Mouse (Mus musculus): ENCODE data around the gene Mul1. TPM values are rescaled to one million over a fixed set of nuclear protein-coding genes. Genes with fewer than 3 reads are reported as not detected.
"Not testable (repeated sequence)": the region's sequence is repeated elsewhere in the genome, so short reads cannot be mapped to it uniquely, and the experiment has no call there.

Mul1 gene
- polyA plus RNA-seq, 1 experiment from 2014 or later = 25.7 TPM

DNA sequence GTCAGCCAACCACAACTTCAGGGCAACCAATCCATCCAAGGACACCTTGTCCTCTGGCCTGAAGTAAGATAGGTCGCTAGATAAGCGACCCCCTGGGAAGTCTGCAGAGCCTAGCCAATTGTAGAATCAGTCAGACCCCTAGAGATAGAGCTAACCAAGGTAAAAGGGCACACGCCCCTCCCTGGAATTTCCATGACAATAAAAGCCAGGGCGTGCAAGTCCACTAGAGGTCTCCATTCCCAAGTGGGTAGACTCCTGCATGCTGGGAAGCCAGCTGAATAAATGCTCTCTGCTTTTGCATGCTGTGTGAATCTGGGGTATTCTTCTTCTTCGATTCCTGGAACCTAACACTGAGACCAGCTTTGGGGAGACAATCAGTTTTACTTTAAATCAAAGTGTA lies 18.1 kb upstream of the Mul1 start:
- WGBS = 60% methylated on average over 5 of the region's 5 CpGs
- no peaks in the 10 kb centered on the region for H3K9me3 ChIP-seq
- ATAC-seq = no peak
- no peaks in the 10 kb centered on the region for H3K36me3 ChIP-seq
- no peak overlapping the region for H3K9ac ChIP-seq
- H3K4me3 ChIP-seq (replicated peaks) = no peak overlapping the region
- H3K27ac ChIP-seq = no peak overlapping the region
- no peak overlapping the region for H3K4me2 ChIP-seq (replicated peaks)
- H3K4me1 ChIP-seq (replicated peaks) = 0 out of 2 replicates have a peak, but pooled peaks cover 3% of the 10 kb centered on the region
- peaks cover 6% of the 10 kb centered on the region; the same call in 1 of the 2 replicates for H3K27me3 ChIP-seq (replicated peaks)

DNA sequence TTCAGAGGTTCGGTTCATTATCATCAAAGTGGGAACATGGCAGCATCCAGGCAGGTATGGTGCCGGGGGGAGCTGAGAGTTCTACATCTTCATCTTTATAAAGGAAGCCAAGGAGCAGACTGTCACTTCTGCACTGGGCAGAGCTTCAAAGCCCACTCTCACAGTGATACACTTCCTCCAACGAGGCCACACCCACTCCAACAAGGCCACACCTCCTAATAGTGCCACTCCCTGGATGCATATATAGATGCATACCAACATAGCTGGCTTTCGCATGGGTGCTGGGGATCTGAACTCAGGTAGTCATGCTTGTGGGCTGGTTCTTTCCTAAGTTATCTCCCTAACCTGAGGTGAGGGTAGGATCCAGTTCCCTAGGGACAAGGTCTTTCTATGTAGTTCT lies 16.6 kb upstream of the Mul1 start:
- H3K4me3 ChIP-seq (replicated peaks) = no peak overlapping the region
- H3K27ac ChIP-seq = no peak overlapping the region
- H3K36me3 ChIP-seq = no peaks in the 10 kb centered on the region
- no peak overlapping the region for H3K4me2 ChIP-seq (replicated peaks)
- peaks cover 6% of the 10 kb centered on the region; the same call in 1 of the 2 replicates for H3K27me3 ChIP-seq (replicated peaks)
- no peaks in the 10 kb centered on the region for H3K9me3 ChIP-seq
- no peak for ATAC-seq
- H3K4me1 ChIP-seq (replicated peaks) = 0 out of 2 replicates have a peak, but pooled peaks cover 3% of the 10 kb centered on the region
- H3K9ac ChIP-seq = no peak overlapping the region
- WGBS = 85% methylated on average over 4 of the region's 4 CpGs

DNA sequence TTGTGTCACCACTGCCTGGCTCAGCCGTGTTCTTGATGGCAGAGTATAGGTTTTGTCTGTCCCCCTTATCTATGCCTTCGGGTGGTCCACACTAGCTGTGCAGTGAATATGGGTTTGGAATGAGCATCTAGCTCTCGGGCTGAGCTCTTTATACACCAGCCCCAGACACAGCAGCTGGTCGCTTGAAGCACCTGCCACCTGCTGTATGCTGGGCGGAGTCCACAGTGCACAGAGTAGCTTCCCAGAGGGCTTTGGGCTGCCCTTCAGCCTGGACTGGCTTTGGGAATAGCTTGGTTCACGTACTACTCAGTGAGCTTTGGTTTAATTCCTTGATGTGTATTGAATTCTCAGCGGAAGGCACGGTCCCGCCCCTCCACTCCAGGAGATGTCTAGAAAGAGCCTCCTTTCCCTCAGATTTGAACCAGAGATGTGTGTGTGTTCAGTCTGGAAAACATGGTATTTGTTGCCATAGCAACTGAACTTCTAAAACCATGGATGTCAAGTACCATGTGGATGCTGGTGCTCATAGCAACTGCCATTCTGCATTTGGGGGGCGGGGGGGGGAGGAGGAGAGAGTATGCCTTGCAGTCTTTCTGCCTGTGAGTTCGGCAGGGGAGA lies 16.0 kb upstream of the Mul1 start:
- peaks cover 6% of the 10 kb centered on the region; the same call in 1 of the 2 replicates for H3K27me3 ChIP-seq (replicated peaks)
- no peak overlapping the region for H3K27ac ChIP-seq
- 0 out of 2 replicates have a peak, but pooled peaks cover 3% of the 10 kb centered on the region for H3K4me1 ChIP-seq (replicated peaks)
- peak; percentile 68 for ATAC-seq
- H3K4me2 ChIP-seq (replicated peaks) = no peak overlapping the region
- H3K9ac ChIP-seq = no peak overlapping the region
- H3K9me3 ChIP-seq = no peaks in the 10 kb centered on the region
- H3K4me3 ChIP-seq (replicated peaks) = no peak overlapping the region
- H3K36me3 ChIP-seq = no peaks in the 10 kb centered on the region
- 58% methylated on average over 11 of the region's 11 CpGs for WGBS

DNA sequence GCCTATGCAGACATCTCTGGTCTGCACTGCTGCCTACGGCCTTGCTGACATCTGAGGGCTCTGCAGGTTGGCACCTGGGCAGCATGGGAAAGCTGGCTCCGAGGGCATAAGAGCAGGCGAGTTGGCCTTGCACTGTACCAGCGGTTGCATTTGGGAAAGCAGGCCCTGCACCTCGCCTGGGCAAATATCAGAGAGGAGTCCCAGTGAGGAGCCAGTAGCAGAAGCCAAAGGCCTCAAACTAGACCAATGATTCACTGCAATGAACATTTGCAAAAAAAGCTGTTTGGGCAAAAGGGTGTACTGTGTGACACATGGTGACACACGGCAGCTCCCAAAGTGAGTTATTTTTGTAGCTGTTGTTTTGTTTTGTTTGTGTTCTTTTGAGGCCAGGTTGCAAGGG lies 9.4 kb upstream of the Mul1 start:
- Histone ChIP-seq H3K4me1 (replicated peaks) (no peaks in the 10 kb centered on the region; the same call in 1 of the 2 replicates), H3K9ac (no peak overlapping the region), H3K27ac (no peak overlapping the region), H3K4me2 (replicated peaks) (no peak overlapping the region), H3K4me3 (replicated peaks) (no peak overlapping the region), H3K27me3 (replicated peaks) (no peaks in the 10 kb centered on the region), H3K36me3 (no peaks in the 10 kb centered on the region), H3K9me3 (no peaks in the 10 kb centered on the region)
- WGBS = 80% methylated on average over 6 of the region's 6 CpGs
- ATAC-seq = no peak

DNA sequence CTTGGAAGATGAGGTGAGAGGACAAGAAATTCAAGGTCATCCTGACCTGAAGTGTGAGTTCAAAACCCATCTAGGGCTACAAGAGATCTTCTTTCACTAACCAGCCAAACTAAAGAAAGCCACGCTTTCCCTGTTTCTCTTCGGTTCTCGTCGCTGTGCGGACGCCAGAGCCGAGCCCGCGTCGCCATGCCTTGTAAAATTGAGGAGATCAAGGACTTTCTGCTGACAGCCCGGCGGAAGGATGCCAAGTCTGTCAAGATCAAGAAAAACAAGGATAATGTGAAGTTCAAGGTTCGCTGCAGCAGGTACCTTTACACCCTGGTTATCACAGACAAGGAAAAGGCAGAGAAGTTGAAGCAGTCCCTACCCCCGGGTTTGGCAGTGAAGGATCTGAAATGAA lies 8.9 kb upstream of the Mul1 start:
- H3K27me3 ChIP-seq (replicated peaks); ATAC-seq: not testable (repeated sequence)
- WGBS = 89% methylated on average over 14 of the region's 14 CpGs

DNA sequence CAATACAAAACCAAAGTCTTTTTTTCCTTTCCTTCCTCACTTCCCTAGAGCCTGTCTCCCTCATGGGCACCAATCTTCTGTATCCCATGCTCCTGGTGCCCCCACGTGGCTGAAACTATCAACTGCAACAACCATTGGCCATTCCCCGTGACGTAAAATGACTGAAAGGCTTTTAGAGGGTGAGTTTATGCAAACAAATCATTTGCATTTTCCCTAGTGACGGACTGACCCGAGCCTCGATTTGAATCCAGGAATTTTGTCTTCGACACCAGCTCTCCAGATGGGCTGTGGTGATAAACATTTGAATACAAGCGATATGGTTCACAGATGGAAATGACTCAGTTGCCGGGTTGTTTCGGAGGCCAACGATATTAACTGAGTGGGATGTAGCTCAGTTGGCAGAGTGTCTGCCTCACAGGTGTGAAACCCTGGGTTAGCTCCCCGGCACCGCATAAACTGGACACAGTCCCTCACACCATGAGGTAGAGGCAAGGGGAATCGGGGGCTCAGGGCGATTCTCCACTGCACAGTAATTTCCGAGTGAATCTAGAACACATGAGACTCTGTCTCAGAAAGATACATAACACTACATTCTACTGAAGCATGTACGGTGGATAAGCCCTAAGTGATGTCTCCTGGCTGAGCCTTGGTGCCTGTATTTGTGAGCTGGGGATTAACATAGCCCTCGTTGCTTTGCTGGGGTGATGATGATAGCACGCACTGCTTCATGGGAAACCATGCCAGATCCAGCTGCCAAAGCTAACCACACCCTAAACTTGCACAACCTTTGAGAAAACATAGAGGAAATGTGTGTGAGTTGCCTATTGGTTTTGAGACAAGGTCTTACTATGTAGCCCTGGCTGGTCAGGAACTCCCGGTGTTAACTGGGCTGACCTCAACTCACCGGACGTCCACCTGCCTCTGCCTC lies 7.4 kb upstream of the Mul1 start:
- no peaks in the 10 kb centered on the region for H3K9me3 ChIP-seq
- ATAC-seq = peak; percentile 49; the same call in 1 of the 2 replicates
- H3K4me2 ChIP-seq (replicated peaks) = 0 out of 2 replicates have a peak overlapping the region, but pooled peaks have one; percentile 4
- H3K4me3 ChIP-seq (replicated peaks) = no peak overlapping the region
- no peaks in the 10 kb centered on the region for H3K36me3 ChIP-seq
- H3K27ac ChIP-seq = no peak overlapping the region
- H3K27me3 ChIP-seq (replicated peaks) = no peaks in the 10 kb centered on the region
- no peaks in the 10 kb centered on the region; the same call in 1 of the 2 replicates for H3K4me1 ChIP-seq (replicated peaks)
- 37% methylated on average over 22 of the region's 22 CpGs for WGBS
- no peak overlapping the region for H3K9ac ChIP-seq

More for the DNA sequence above, 8.9 kb upstream of the Mul1 start:
- not testable (repeated sequence) for H3K27ac ChIP-seq; H3K9me3 ChIP-seq; H3K4me1 ChIP-seq (replicated peaks); H3K9ac ChIP-seq; H3K36me3 ChIP-seq; H3K4me3 ChIP-seq (replicated peaks); H3K4me2 ChIP-seq (replicated peaks)

DNA sequence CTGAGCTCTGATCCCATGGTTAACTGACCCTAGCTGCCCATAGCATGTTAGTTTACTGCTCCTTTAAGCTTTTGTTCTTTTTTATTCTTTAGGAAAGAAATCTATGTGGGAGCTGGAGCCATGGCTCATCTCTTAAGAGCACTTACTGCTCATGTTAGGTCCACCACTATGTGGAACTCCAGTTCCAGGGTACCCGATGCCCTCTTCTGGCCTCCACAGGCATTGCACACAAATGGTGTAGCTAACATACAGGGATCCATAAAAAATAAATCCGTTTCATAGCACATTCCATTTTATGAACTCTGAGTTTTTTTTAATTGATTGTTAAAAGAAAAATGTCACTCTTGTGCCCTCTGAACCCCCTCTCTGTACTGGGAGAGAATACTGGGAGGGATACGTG lies 4.7 kb upstream of the Mul1 start:
- no peaks in the 10 kb centered on the region for H3K27me3 ChIP-seq (replicated peaks)
- H3K4me3 ChIP-seq (replicated peaks) = no peak overlapping the region
- H3K9me3 ChIP-seq = no peaks in the 10 kb centered on the region
- H3K4me2 ChIP-seq (replicated peaks) = no peak overlapping the region
- WGBS = 47% methylated on average over 3 of the region's 3 CpGs
- no peak overlapping the region for H3K27ac ChIP-seq
- ATAC-seq = no peak
- no peak overlapping the region for H3K9ac ChIP-seq
- H3K4me1 ChIP-seq (replicated peaks) = no peaks in the 10 kb centered on the region; the same call in 1 of the 2 replicates
- H3K36me3 ChIP-seq = no peaks in the 10 kb centered on the region

DNA sequence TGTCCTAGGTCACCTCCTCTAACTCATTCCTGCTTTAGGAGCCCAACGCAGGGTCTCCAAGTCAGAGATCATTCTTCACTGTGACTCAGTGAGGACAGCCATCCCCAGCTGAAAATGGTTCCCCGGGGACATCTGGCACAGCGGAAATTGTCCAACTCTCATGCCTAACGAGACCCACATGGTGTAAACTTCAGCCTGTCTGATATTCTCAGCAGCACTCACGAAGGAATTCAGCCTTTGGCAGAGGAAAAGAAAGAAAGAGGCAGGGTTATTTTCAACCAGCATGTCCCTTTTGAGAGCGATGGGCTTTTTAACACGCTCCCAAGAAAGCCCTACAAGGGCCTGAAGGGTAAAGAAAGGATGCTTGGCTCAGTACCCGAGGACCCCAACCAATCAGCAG lies 3.1 kb upstream of the Mul1 start:
- no peaks in the 10 kb centered on the region for H3K27me3 ChIP-seq (replicated peaks)
- WGBS = 55% methylated on average over 8 of the region's 8 CpGs
- no peak overlapping the region for H3K27ac ChIP-seq
- H3K9me3 ChIP-seq = no peaks in the 10 kb centered on the region
- H3K9ac ChIP-seq = no peak overlapping the region
- peaks cover 8% of the 10 kb centered on the region; the same call in 1 of the 2 replicates for H3K4me1 ChIP-seq (replicated peaks)
- no peaks in the 10 kb centered on the region for H3K36me3 ChIP-seq
- no peak overlapping the region for H3K4me3 ChIP-seq (replicated peaks)
- H3K4me2 ChIP-seq (replicated peaks) = no peak overlapping the region
- no peak for ATAC-seq

DNA sequence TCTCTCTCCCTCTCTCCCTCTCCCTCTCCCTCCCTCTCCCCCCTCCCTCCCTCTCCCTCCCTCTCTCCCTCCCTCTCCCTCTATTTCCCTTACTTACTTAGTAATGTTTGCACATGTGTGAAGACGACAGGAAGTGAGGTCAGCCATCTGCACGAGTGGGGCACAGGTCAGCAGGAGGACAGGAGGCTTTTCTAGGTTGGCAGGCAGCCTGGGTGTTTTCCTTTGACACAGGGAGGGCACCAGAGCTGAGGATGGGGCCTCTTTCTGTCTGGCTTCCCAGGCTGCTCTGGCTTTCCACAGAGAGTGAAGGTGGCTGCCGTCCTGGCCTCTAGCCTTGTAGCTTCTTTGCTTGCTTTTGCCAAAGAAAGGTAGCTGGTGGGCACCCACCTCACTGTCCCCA lies 5.6 kb downstream of the Mul1 start:
- peaks cover 33% of the 10 kb centered on the region for H3K36me3 ChIP-seq

DNA sequence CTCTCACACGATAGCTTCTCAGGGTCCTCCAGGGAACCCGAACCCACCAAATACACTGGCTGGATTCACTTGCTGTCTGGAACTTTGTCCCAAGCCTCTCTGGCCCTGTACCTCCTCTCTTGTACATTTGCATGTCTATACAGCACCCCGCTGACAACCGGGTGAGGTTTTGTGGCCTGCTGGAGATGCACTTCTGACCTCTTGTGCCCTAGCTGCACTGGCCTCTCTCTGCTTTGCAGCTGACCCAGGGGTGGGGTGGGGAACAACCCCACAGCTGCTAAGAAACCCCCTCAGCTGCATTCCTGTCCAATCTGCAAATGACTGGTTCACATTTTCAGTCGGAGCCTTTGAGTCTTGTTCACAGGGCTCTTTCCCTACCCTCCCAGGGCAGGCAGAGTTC lies 10.5 kb downstream of the Mul1 start:
- 28% methylated on average over 5 of the region's 5 CpGs for WGBS
- no peak overlapping the region for H3K9ac ChIP-seq
- no peak overlapping the region for H3K27ac ChIP-seq
- H3K4me3 ChIP-seq (replicated peaks) = no peak overlapping the region
- H3K36me3 ChIP-seq = peaks cover 15% of the 10 kb centered on the region; the same call in 1 of the 2 replicates
- no peaks in the 10 kb centered on the region for H3K9me3 ChIP-seq
- peaks cover 2% of the 10 kb centered on the region; the same call in 1 of the 2 replicates for H3K4me1 ChIP-seq (replicated peaks)
- no peak overlapping the region for H3K4me2 ChIP-seq (replicated peaks)
- ATAC-seq = no peak
- H3K27me3 ChIP-seq (replicated peaks) = no peaks in the 10 kb centered on the region

More for the DNA sequence above, 5.6 kb downstream of the Mul1 start:
- no peak overlapping the region for H3K27ac ChIP-seq
- 48% methylated on average over 3 of the region's 3 CpGs for WGBS
- no peaks in the 10 kb centered on the region for H3K9me3 ChIP-seq
- ATAC-seq = no peak
- H3K4me3 ChIP-seq (replicated peaks) = no peak overlapping the region
- no peaks in the 10 kb centered on the region for H3K27me3 ChIP-seq (replicated peaks)
- H3K9ac ChIP-seq = no peak overlapping the region
- H3K4me1 ChIP-seq (replicated peaks) = peaks cover 11% of the 10 kb centered on the region; the same call in 1 of the 2 replicates
- no peak overlapping the region for H3K4me2 ChIP-seq (replicated peaks)

DNA sequence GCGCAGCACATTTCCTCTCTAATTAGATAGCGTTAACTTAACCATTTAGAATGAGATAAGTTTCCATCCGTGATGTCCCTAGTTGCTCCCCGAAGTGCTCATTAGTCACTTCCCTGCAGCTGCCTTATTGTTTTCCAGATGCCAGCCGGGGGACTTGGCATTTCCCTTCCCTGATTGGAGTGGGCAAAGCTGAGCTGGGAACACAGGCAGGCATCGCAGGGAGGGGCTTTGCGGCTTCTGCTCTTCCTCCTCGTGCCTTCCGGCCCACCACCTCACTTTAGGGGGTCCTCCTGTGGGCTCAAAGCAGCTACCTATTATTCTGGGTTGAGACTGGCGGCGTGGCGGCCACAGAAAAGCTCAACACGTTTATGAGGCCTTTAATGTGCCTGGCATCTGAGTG lies 12.5 kb downstream of the Mul1 start:
- 0 out of 2 replicates have a peak, but pooled peaks have one; percentile 2 for ATAC-seq

DNA sequence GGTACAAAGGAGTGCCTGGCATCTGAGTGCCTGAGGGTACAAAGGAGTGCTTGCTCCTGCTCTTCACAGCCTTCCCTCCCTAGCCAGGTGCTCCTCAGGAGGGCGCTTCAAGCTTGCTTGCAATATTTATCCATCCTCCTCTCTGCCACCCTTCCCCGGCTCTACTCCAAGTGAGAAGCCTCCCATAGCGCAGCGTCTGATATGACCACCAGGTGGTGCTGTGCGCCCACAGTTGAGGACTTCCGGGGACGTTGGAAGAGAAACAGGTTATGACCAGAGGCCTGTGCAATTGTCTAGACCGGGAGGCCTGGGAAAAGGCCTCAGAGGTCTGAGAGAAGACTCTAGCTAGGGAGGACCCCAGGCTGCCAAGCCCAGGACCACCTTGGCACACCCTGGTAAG lies 12.9 kb downstream of the Mul1 start:
- Histone ChIP-seq H3K4me2 (replicated peaks) (no peak overlapping the region), H3K4me3 (replicated peaks) (no peak overlapping the region), H3K27ac (no peak overlapping the region), H3K4me1 (replicated peaks) (peaks cover 2% of the 10 kb centered on the region; the same call in 1 of the 2 replicates), H3K27me3 (replicated peaks) (no peaks in the 10 kb centered on the region), H3K9me3 (no peaks in the 10 kb centered on the region), H3K36me3 (no peaks in the 10 kb centered on the region), H3K9ac (no peak overlapping the region)
- WGBS = under 1% methylated on average over 8 of the region's 8 CpGs
- peak; percentile 88 for ATAC-seq

More for the DNA sequence above, 12.5 kb downstream of the Mul1 start:
- Histone ChIP-seq H3K4me3 (replicated peaks) (no peak overlapping the region), H3K4me1 (replicated peaks) (peaks cover 2% of the 10 kb centered on the region; the same call in 1 of the 2 replicates), H3K36me3 (no peaks in the 10 kb centered on the region), H3K27ac (no peak overlapping the region), H3K9ac (no peak overlapping the region), H3K4me2 (replicated peaks) (no peak overlapping the region), H3K27me3 (replicated peaks) (no peaks in the 10 kb centered on the region), H3K9me3 (no peaks in the 10 kb centered on the region)
- WGBS = 23% methylated on average over 13 of the region's 13 CpGs

Data from intestine, embryonic 15.5 days (tissue).